Mouse (Mus musculus): ENCODE measurements around the gene Sh3d21.

DNA sequence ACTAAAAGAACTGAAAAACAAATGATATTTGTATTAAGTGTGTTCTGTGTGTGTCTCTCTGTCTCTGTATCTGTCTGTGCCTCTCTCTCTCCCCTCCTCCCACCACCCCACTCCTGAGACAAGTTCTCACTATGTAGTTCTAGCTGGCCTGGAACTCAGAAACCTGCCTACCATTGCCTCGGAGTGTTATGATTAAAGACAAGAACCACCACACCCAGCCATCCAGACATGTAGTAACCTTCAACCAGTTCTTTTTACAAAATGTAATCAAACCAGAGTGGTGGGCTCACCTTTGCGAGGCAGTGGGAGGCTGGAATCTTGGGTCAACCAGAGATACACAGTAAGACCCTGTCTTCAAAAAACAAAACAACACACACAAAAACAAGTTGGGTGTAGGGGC lies 37.4 kb upstream of the Sh3d21 start:
- TF ChIP-seq POLR2A (IDR thresholded peaks at IDR 0.05; ENCODE audit: low read depth, low read length): no peak
- TF ChIP-seq CTCF (IDR thresholded peaks at IDR 0.05; ENCODE audit: borderline replicate concordance, insufficient read depth, low read length): no peak
